Mouse (Mus musculus) embryonic fibroblast, embryonic 13.5 days (primary cell): ENCODE measurements around the gene Rock2. TPM values are rescaled to one million over a fixed set of nuclear protein-coding genes. Genes with fewer than 3 reads are reported as not detected.
A peak's percentile ranks its signal among the peaks of the same experiment; 100 is the strongest.

ENCODE experiments used
- H3K27ac ChIP-seq: 2 replicates; pipeline ENCODE4 v1.5.1; 2012; ENCODE audit warnings: low read length, control low read depth, inconsistent platforms; ENCODE audit not compliant: insufficient read depth
- H3K4me1 ChIP-seq: 2 replicates; pipeline ENCODE4 v1.6.1; 2011; ENCODE audit warnings: low read length; ENCODE audit not compliant: control insufficient read depth, insufficient read depth
- H3K4me3 ChIP-seq: 2 replicates; pipeline ENCODE4 v1.5.1; 2011; ENCODE audit warnings: mild to moderate bottlenecking, control low read depth, low read length; ENCODE audit not compliant: insufficient read depth
- CTCF ChIP-seq: IDR thresholded peaks from 2 replicates; pipeline ENCODE4 v1.5.1; 2011; ENCODE audit warnings: mild to moderate bottlenecking, control low read depth, low read length, moderate library complexity, borderline replicate concordance; ENCODE audit not compliant: insufficient read depth
- POLR2A ChIP-seq: IDR thresholded peaks from 2 replicates; pipeline ENCODE4 v1.6.1; 2011; ENCODE audit warnings: low read depth, mild to moderate bottlenecking, control low read depth, low read length, moderate library complexity
- polyA plus RNA-seq: library from polyadenylated mRNA; stranded (reverse); fragments of >200 nt; gene quantifications from 2 replicates; pipeline ENCODE4 v1.2.4, GENCODE M21; 2011; ENCODE audit warnings: low read depth; ENCODE audit not compliant: missing spikeins, insufficient read length

Gene Rock2
- polyA plus RNA-seq, 1 experiment: 168 TPM

GRCm38 (mm10) chr12:16869870-16870404, 24.8 kb upstream of the Rock2 start:
- peaks cover 45% of the 10 kb centered on the region for H3K4me1 ChIP-seq
- H3K4me3 ChIP-seq: no peak overlapping the region
- peak overlapping the region; percentile 65 for H3K27ac ChIP-seq
- no peak for TF ChIP-seq CTCF
- TF ChIP-seq POLR2A: no peak

GRCm38 (mm10) chr12:16870405-16871068, 24.2 kb upstream of the Rock2 start:
- Histone ChIP-seq H3K4me1 (peaks cover 48% of the 10 kb centered on the region), H3K4me3 (no peak overlapping the region), H3K27ac (peak overlapping the region; percentile 65)
- no peak for TF ChIP-seq POLR2A

GRCm38 (mm10) chr12:16872006-16872405, 22.7 kb upstream of the Rock2 start:
- TF ChIP-seq CTCF (no peak), POLR2A (no peak)
- no peak overlapping the region for H3K4me3 ChIP-seq
- peaks cover 44% of the 10 kb centered on the region for H3K4me1 ChIP-seq
- peak overlapping the region; percentile 36 for H3K27ac ChIP-seq

- Histone ChIP-seq H3K4me3 (no peak overlapping the region), H3K27ac (peak overlapping the region; percentile 75), H3K4me1 (peaks cover 36% of the 10 kb centered on the region)
- TF ChIP-seq POLR2A (no peak), CTCF (no peak)
Observed at GRCm38 (mm10) chr12:16872926-16873464, 21.7 kb upstream of the Rock2 start.

GRCm38 (mm10) chr12:16873549-16873948, 21.1 kb upstream of the Rock2 start:
- TF ChIP-seq CTCF (no peak), POLR2A (no peak)
- Histone ChIP-seq H3K4me3 (no peak overlapping the region), H3K27ac (peak overlapping the region; percentile 75), H3K4me1 (peaks cover 36% of the 10 kb centered on the region)

GRCm38 (mm10) chr12:16874086-16874485, 20.6 kb upstream of the Rock2 start:
- Histone ChIP-seq H3K27ac (0 out of 2 replicates have a peak overlapping the region, but pooled peaks have one; percentile 38), H3K4me3 (no peak overlapping the region), H3K4me1 (peaks cover 36% of the 10 kb centered on the region)
- TF ChIP-seq POLR2A (no peak), CTCF (no peak)

- TF ChIP-seq POLR2A (no peak), CTCF (no peak)
- peaks cover 30% of the 10 kb centered on the region for H3K4me1 ChIP-seq
Observed at GRCm38 (mm10) chr12:16875269-16875668, 19.4 kb upstream of the Rock2 start.

GRCm38 (mm10) chr12:16875678-16876077, 19.0 kb upstream of the Rock2 start:
- TF ChIP-seq POLR2A: no peak
- TF ChIP-seq CTCF: no peak
- Histone ChIP-seq H3K4me1 (peaks cover 28% of the 10 kb centered on the region), H3K27ac (peak overlapping the region; percentile 23; the same call in 1 of the 2 replicates), H3K4me3 (no peak overlapping the region)

More at GRCm38 (mm10) chr12:16875269-16875668, 19.4 kb upstream of the Rock2 start:
- Histone ChIP-seq H3K4me3 (no peak overlapping the region), H3K27ac (peak overlapping the region; percentile 38)

GRCm38 (mm10) chr12:16876667-16877066, 18.0 kb upstream of the Rock2 start:
- Histone ChIP-seq H3K27ac (no peak overlapping the region), H3K4me1 (peaks cover 24% of the 10 kb centered on the region), H3K4me3 (no peak overlapping the region)
- TF ChIP-seq CTCF: no peak
- TF ChIP-seq POLR2A: no peak

- peaks cover 24% of the 10 kb centered on the region for H3K4me1 ChIP-seq
- no peak for TF ChIP-seq CTCF
- H3K4me3 ChIP-seq: no peak overlapping the region
- no peak overlapping the region for H3K27ac ChIP-seq
Observed at GRCm38 (mm10) chr12:16877141-16877540, 17.6 kb upstream of the Rock2 start.
